Mouse (Mus musculus) liver, adult 2 months (tissue): ENCODE data around the gene 1700022I11Rik.

Source experiments
- CTCF ChIP-seq: fragments of 200-500 bp; IDR thresholded peaks from 2 replicates; pipeline ENCODE4 v1.5.1; 2011; ENCODE audit warnings: low read depth, low read length, control low read depth
- POLR2A ChIP-seq: fragments of 200-500 bp; IDR thresholded peaks from 2 replicates; pipeline ENCODE4 v1.6.1; 2011; ENCODE audit warnings: low read length, control low read depth; ENCODE audit not compliant: insufficient read depth; ENCODE audit errors: extremely low read depth

DNA sequence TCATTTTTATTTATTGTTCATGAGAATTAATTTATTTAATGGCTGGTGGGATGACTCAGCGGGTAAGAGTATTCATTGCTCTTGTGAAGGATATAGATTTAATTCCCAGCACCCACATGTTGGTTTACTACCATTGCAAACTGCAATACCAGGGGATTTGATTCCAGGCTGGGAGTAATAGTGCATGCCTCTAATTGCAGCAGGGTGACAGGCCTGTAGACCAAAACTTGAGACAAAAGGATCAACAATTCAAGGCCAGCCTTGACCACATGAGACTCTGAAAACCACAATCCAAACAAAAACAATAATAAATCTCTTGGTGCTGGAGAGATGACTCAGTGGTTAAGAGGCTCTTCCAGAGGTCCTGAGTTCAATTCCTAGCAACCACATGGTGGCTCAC is 42.7 kb downstream of the 1700022I11Rik start:
- TF ChIP-seq POLR2A: no peak
- TF ChIP-seq CTCF: no peak
